Mouse (Mus musculus): Measurements from ENCODE around the gene Mast2.

DNA sequence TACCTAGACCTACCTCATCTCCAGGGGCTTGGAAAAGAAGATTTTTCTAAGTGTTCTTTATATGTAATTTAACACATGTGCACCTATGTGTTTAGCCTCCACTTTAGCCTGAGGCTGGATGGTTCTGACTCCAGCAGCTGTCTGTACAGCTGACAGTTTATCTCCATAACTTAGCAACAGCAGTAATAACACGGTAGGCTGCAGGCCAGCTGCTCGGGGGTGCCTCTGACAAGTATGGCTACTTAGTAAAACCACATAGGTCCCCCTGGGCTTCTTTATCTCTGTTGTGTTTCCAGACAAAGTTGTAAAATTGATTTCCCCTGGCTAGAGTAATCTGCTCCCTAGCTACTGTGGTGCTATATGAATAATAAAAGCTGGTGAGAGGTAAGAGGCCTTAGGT lies 19.5 kb upstream of the Mast2 start:
- TF ChIP-seq EP300 (IDR thresholded peaks at IDR 0.05; ENCODE audit: low read depth), result no peak
- no peak for TF ChIP-seq CTCF (IDR thresholded peaks at IDR 0.05; ENCODE audit: low read depth)

Measured in liver, postnatal 0 days (tissue).